Mouse (Mus musculus) embryonic fibroblast, embryonic 13.5 days (primary cell): ENCODE results near the gene Adipor2. TPM values are rescaled to one million over a fixed set of nuclear protein-coding genes. Genes with fewer than 3 reads are reported as not detected.
"Not testable (repeated sequence)": the region's sequence is repeated elsewhere in the genome, so short reads cannot be mapped to it uniquely, and the experiment has no call there.

Source experiments
- H3K27ac ChIP-seq: 2 replicates; pipeline ENCODE4 v1.5.1; 2012; ENCODE audit warnings: low read length, control low read depth, inconsistent platforms; ENCODE audit not compliant: insufficient read depth
- H3K4me1 ChIP-seq: 2 replicates; pipeline ENCODE4 v1.6.1; 2011; ENCODE audit warnings: low read length; ENCODE audit not compliant: control insufficient read depth, insufficient read depth
- H3K4me3 ChIP-seq: 2 replicates; pipeline ENCODE4 v1.5.1; 2011; ENCODE audit warnings: mild to moderate bottlenecking, control low read depth, low read length; ENCODE audit not compliant: insufficient read depth
- CTCF ChIP-seq: IDR thresholded peaks from 2 replicates; pipeline ENCODE4 v1.5.1; 2011; ENCODE audit warnings: mild to moderate bottlenecking, control low read depth, low read length, moderate library complexity, borderline replicate concordance; ENCODE audit not compliant: insufficient read depth
- POLR2A ChIP-seq: IDR thresholded peaks from 2 replicates; pipeline ENCODE4 v1.6.1; 2011; ENCODE audit warnings: low read depth, mild to moderate bottlenecking, control low read depth, low read length, moderate library complexity
- polyA plus RNA-seq: library from polyadenylated mRNA; stranded (reverse); fragments of >200 nt; gene quantifications from 2 replicates; pipeline ENCODE4 v1.2.4, GENCODE M21; 2011; ENCODE audit warnings: low read depth; ENCODE audit not compliant: missing spikeins, insufficient read length

Adipor2 gene
- polyA plus RNA-seq, 1 experiment = 42.8 TPM

DNA sequence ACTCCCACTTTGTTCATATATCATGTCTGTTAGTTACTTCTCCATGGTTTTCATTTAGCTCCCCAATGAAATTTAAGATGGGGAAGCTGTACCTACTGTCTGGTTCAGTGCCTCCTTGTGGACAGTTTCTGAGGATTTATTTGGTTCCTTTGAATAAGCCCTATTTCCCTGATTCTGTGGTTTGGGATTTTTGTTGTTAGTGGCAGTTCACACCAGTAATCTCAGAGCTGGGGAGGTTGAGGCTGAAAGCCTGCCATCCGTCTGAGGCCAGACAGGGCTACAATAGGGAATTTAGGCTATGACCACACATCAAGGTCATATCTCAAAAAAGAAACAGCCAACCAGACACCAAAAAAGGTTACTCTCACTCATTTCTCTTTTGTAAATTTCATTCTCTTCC lies 38.9 kb downstream of the Adipor2 start:
- Histone ChIP-seq H3K27ac (no peak overlapping the region), H3K4me1 (no peaks in the 10 kb centered on the region; the same call in 1 of the 2 replicates), H3K4me3 (no peak overlapping the region)
- no peak for TF ChIP-seq CTCF

- Histone ChIP-seq H3K4me1 (no peaks in the 10 kb centered on the region; the same call in 1 of the 2 replicates), H3K4me3 (no peak overlapping the region), H3K27ac (no peak overlapping the region)
- TF ChIP-seq POLR2A = no peak
- no peak for TF ChIP-seq CTCF
Measured at GRCm38 (mm10) chr6:119377613-119378012, 39.9 kb downstream of the Adipor2 start.

DNA sequence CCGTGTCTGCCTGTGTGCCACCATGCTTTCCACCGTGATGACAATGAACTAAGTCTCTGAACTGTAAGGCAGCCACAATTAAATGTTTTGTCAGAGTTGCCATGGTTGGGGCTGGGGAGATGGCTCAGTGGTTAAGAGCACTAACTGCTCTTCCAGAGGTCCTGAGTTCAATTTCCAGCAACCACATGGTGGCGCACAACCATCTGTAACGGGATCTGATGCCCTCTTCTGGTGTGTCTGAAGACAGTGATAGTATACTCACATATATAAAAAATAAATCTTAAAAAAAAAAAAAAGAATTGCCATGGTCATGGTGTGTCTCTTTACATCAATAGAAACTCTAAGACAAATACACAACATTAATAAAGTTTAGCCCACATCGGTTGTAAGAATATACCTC lies 42.5 kb downstream of the Adipor2 start:
- H3K4me3 ChIP-seq = no peak overlapping the region
- H3K27ac ChIP-seq = no peak overlapping the region
- TF ChIP-seq CTCF (no peak), POLR2A (no peak)
- H3K4me1 ChIP-seq = no peaks in the 10 kb centered on the region; the same call in 1 of the 2 replicates

DNA sequence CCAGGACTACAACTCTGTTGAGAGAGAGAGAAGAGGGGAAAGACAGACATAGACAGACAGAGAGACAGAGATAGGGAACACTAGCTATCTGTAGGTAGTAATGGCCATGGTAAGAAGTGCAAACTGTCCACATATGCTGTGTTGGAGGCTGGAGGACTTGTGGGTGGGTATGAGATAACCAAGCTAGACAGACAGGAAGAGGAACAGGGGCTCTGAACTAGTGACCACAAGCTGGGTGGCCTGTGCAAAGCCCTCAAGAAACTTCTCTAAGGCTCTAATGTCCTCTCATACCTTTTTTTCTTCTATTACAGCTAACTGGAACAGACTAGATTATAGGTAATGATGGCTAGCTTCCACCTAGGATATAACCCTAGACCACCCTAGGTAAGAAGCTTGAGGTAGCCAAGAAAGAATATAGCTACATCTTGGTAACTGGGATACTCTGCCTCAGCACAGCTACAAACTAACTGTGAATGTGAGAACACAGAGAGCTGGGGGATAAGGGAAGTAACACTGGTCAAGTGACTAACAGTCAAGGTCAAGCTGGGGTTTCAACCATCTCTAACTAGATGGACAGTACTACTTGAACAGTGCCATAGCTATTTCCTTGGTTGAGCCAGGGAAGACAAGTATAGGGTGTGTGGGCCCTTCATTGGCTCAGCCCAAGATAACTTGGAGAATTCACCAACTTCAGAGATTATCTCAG lies 44.4 kb downstream of the Adipor2 start:
- H3K27ac ChIP-seq = no peak overlapping the region
- H3K4me1 ChIP-seq = no peaks in the 10 kb centered on the region; the same call in 1 of the 2 replicates
- no peak for TF ChIP-seq CTCF
- no peak for TF ChIP-seq POLR2A
- no peak overlapping the region for H3K4me3 ChIP-seq

GRCm38 (mm10) chr6:119372237-119372636 lies 45.3 kb downstream of the Adipor2 start:
- H3K4me3 ChIP-seq = no peak overlapping the region
- TF ChIP-seq CTCF (no peak), POLR2A (no peak)
- no peak overlapping the region for H3K27ac ChIP-seq
- H3K4me1 ChIP-seq = no peaks in the 10 kb centered on the region

GRCm38 (mm10) chr6:119371624-119372023 lies 45.9 kb downstream of the Adipor2 start:
- H3K4me3 ChIP-seq = no peak overlapping the region
- no peaks in the 10 kb centered on the region for H3K4me1 ChIP-seq
- no peak overlapping the region for H3K27ac ChIP-seq
- TF ChIP-seq POLR2A (no peak), CTCF (no peak)

DNA sequence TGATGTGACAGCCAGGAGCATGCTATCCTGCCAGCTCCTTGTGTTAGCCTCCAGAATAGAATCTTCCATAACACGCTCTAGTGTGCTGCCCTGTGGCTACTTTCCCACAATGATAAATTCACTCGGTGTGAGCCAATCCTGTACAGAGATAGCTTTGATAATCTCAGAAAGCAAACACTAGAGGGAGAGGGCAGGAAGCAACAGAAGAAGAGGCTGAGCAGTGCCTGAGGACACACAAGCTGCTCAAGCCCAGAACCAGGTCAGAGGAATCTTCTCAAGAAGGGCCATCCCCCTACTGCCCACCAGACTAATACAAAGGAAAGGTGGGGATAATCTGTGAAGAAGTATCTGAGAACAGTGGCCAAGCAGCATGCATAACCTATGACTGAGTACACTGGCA lies 50.1 kb downstream of the Adipor2 start:
- no peak overlapping the region for H3K27ac ChIP-seq
- no peak for TF ChIP-seq CTCF
- no peaks in the 10 kb centered on the region for H3K4me1 ChIP-seq
- H3K4me3 ChIP-seq = no peak overlapping the region

- not testable (repeated sequence) for H3K4me3 ChIP-seq, H3K27ac ChIP-seq, H3K4me1 ChIP-seq
Measured at GRCm38 (mm10) chr6:119366800-119367199, 50.7 kb downstream of the Adipor2 start.

GRCm38 (mm10) chr6:119363593-119363992 lies 53.9 kb downstream of the Adipor2 start:
- TF ChIP-seq CTCF (no peak), POLR2A (no peak)
- no peak overlapping the region for H3K4me3 ChIP-seq
- no peak overlapping the region for H3K27ac ChIP-seq
- H3K4me1 ChIP-seq = no peaks in the 10 kb centered on the region

DNA sequence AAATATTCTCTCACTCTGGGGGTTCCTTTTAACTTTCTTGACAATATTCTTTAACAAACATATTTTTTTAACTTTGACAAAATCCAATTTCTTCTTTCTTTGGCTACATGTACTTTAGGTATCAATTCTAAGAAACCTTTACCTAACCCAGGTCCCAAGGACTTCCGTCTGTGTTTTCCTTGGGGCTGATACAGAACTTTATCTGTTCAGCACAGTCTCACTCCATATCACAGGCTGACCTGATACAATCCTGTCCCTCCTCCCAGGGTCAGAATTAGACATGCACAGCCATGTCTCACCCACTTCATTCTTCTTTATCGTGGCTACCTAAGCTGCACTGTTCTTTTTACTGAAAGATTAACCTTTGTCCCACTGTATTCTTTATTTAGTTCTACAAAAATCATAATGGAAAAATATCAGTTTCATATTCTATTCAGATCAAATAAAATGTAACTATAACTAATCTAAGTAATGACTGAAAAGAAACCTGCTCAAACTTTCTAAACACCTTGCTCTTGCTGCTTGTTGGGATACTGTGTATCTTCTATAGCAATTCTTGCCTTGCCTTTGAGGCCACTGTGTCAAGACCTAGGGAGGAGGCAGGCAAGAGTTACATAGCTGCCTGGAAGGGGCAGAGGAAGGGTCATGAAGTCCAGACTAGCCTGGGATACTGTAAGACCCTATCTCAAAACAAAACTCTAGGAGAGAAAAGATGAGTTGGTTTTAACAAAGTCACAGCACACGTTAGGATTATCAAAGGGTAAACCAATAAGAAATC lies 56.4 kb downstream of the Adipor2 start:
- no peaks in the 10 kb centered on the region for H3K4me1 ChIP-seq
- TF ChIP-seq CTCF = no peak
- TF ChIP-seq POLR2A = no peak
- no peak overlapping the region for H3K27ac ChIP-seq
- H3K4me3 ChIP-seq = no peak overlapping the region

- H3K4me1 ChIP-seq, H3K27ac ChIP-seq, H3K4me3 ChIP-seq: not testable (repeated sequence)
Measured at GRCm38 (mm10) chr6:119360250-119360649, 57.3 kb downstream of the Adipor2 start.
